Mouse (Mus musculus) spleen, postnatal 36 days (tissue): ENCODE results near the gene Kbtbd6.
"Not testable (repeated sequence)": the region's sequence is repeated elsewhere in the genome, so short reads cannot be mapped to it uniquely, and the experiment has no call there.

Source experiments
- DNase-seq, 2 experiments: peaks; one replicate each; pipeline ENCODE4 v3.0.0; 2022; ENCODE audit warnings: low spot score in 2 of 2, mixed read lengths in 1 of 2

Kbtbd6 gene

GRCm38 (mm10) chr14:79451681-79452590, at the start of gene Kbtbd6:
TSS of gene Kbtbd6 (plus strand) at chr14:79451835.
- DNase-seq: peak; percentile 79 to 87

GRCm38 (mm10) chr14:79407641-79408040, 44.0 kb upstream of the Kbtbd6 start:
- DNase-seq: no peak

- DNase-seq: no peak
Measured at GRCm38 (mm10) chr14:79409278-79409830, 42.3 kb upstream of the Kbtbd6 start.

- no peak for DNase-seq
Measured at GRCm38 (mm10) chr14:79410662-79411061, 41.0 kb upstream of the Kbtbd6 start.

GRCm38 (mm10) chr14:79413121-79413520, 38.5 kb upstream of the Kbtbd6 start:
- no peak for DNase-seq

- no peak for DNase-seq
Measured at GRCm38 (mm10) chr14:79420083-79420685, 31.5 kb upstream of the Kbtbd6 start.

DNA sequence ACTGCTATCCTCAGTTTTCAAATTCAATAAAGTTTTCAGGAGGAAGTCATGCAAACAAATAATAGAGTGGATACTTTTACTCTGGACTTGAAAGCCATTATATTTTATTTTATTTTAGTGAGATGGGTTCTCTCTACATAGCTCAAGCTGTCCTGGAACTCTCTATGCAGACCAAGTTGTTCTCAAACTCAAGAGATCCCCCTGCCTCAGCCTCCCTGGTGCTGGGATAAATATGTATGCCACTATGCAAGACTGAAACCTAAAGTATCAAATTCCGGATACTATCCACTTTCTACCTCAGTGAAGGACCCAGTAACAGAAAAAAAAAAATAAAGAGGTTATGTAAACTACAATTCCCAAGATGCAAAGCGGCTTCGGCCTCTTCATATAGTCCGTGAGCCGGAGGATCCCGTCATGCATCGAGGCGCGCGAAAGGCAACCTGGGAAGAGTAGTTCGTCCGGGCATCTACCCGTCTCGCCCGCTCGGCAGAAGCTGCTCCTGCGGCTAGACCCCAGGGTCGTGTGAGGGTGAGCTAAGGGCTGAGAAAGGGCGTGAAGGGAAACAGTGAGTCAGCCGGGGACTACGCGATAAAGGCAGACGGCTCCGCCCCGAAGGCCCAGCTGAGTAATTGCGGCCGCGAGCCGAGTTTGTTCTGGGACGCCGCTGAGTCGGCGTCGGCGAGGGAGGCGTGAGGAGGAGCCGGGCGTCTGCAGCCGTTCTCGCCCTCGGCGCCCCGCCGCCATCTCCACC, 25.5 kb upstream of the Kbtbd6 start, which contains the start of gene Kbtbd7:
Gene Kbtbd7, plus strand, starts transcription at position 533 of the 751 bp plus-strand sequence.
- peak; percentile 97 to 98 for DNase-seq

DNA sequence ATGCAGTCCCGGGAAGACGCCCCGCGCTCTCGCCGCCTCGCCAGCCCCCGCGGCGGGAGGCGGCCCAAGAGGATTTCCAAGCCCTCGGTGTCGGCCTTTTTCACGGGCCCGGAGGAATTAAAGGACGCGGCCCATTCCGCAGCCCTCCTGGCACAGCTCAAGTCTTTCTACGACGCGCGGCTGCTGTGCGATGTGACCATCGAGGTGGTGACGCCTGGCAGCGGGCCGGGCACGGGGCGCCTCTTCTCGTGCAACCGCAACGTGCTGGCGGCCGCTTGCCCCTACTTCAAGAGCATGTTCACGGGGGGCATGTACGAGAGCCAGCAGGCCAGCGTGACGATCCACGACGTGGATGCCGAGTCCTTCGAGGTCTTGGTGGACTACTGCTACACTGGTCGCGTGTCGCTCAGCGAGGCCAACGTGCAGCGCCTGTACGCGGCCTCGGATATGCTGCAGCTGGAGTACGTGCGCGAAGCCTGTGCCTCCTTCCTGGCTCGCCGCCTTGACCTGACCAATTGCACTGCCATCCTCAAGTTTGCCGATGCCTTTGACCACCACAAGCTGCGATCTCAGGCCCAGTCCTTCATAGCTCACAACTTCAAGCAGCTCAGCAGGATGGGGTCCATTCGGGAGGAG, 24.8 kb upstream of the Kbtbd6 start:
- not testable (repeated sequence) for DNase-seq

- DNase-seq: no peak
Measured at GRCm38 (mm10) chr14:79434068-79434467, 17.6 kb upstream of the Kbtbd6 start.

DNA sequence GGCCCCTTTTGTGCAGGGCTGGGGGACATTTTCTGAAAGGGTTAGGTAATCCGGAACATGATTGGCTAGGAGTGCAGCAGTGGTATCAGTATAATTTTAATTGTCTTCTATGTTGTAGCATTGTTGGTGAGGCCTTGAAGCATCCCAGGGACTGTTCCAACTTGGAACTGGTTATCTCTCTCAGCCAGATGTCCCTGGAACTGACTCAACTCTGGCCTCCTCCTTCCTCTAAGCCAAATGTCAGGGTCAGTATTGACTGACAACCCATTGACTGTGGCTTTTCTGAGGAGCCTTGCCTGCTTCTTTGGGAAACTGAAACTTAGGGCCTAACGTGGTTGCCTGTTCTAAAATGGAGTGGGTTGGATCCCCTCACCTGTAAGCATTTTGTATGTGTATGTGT, 11.0 kb upstream of the Kbtbd6 start:
- DNase-seq: no peak

GRCm38 (mm10) chr14:79441441-79441840, 10.2 kb upstream of the Kbtbd6 start:
- DNase-seq: peak in 1 of 2 experiments; percentile 30

DNA sequence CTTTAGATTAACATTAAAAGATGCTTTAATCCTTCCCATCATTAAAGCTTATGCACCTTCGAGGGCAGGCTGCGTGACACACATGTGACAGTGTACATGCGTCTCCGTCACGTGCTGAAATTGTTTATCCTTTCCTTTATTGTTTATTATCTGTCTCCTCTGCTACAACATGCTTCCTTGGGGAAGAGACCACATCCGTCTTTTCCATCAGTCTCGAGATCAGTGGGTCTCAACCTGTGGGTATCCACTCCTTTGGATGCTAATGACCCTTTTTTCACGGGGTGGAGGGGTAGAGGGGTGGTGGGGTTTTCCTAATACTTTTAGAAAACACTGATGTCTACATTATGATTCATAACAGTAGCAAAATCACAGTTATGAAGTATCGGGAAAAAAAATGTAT, 7.0 kb upstream of the Kbtbd6 start:
- no peak for DNase-seq

DNA sequence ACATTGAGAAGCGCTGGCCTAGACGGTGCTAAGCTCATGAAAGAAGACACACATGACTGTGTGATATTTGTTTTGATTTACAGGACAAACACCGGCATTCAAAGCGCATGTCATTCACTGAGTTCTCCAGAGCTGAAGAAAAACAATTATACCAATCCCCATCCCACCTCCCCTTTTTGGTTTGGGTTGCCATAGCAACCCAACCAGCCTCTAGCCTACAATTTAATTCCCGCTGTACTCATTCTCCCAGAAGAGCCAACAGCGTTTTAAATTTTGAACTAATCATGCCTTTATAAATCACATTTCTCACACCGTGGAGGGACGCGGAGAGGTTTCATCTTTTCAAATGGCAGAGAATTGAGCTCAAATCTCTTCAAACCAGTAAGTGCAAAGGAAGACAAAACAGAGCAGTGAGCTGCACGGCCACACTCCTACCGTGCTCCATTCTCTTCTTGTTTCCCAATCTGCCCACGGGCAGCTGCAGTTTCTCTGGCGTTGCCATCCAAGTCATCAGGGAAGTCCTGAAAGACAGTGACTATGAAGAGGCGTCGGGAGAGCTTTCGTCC, 6.5 kb upstream of the Kbtbd6 start:
- DNase-seq: no peak

DNA sequence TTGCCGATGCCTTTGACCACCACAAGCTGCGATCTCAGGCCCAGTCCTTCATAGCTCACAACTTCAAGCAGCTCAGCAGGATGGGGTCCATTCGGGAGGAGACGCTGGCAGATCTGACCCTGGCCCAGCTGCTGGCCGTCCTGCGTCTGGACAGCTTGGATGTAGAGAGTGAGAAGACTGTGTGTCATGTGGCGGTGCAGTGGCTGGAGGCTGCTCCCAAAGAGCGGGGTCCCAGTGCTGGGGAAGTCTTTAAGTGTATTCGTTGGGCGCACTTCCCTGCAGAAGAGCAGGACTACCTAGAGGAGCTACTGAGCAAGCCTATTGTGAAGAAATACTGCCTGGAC, 928 bp downstream of the Kbtbd6 start:
- not testable (repeated sequence) for DNase-seq

DNA sequence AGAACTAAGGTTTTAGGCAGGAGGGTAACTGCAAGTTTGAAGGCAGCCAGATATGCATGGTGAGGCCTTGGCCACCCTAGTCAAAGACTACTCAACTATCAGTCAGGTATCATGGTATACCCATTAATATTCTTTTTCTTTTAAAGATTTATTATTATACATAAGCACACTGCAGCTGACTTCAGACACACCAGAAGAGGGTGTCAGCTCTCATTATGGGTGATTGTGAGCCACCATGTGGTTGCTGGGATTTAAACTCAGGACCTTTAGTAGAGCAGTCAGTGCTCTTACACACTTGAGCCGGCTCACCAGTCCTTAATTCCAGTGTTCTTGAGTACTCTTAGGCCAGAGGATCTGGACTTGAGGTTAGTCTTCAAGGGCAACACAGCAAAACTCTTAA, 8.8 kb downstream of the Kbtbd6 start:
- no peak for DNase-seq

GRCm38 (mm10) chr14:79460988-79461387, 9.4 kb downstream of the Kbtbd6 start:
- no peak for DNase-seq

- DNase-seq: no peak
Measured at GRCm38 (mm10) chr14:79465623-79466022, 14.0 kb downstream of the Kbtbd6 start.

DNA sequence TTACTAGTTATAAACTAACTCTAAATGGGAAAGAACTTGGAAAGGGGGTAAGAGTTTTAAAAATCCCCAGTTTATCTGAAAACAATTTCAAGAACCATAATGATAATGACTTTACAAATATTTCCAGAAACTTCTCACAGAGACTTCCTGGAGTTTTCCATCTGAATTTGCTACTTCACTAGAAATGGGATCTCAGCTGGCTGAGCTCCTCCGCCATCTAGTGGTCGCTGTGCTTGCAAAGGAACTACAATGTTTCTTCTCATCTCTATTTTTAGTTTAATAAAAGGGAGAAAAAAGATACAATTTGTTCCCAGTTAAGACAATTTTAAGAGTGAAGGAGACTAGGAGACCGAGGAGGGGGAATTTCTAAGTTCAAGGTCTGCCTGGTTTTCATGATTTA, 16.0 kb downstream of the Kbtbd6 start:
- DNase-seq: no peak

DNA sequence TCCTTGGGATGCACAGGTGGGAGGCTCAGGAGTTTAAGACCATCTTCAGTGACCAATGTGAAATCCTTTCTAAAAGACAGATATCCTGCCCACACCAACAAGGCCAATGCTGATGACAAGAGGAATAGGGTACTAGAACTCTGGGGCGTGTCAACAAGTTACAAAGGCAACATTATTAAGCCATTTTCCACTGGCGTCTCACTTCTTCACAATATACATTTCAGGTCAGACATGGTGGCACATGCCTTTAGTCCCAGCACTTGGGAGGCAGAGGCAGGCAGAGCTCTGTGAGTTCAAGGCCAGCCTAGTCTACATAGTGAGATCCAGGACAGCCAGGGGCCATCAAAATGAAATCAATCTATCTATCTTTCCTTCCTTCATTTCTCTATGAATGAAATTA, 21.7 kb downstream of the Kbtbd6 start:
- no peak for DNase-seq

GRCm38 (mm10) chr14:79480624-79481338, 29.1 kb downstream of the Kbtbd6 start, which contains the start of gene Elf1:
TSS of gene Elf1 (plus strand) at chr14:79481194.
- peak; percentile 91 to 92 for DNase-seq
